Mouse (Mus musculus): ENCODE results near the gene Parg. TPM values are rescaled to one million over a fixed set of nuclear protein-coding genes. Genes with fewer than 3 reads are reported as not detected.

Gene Parg
- polyA plus RNA-seq, 1 experiment from 2014 or later: 57.1 TPM

DNA sequence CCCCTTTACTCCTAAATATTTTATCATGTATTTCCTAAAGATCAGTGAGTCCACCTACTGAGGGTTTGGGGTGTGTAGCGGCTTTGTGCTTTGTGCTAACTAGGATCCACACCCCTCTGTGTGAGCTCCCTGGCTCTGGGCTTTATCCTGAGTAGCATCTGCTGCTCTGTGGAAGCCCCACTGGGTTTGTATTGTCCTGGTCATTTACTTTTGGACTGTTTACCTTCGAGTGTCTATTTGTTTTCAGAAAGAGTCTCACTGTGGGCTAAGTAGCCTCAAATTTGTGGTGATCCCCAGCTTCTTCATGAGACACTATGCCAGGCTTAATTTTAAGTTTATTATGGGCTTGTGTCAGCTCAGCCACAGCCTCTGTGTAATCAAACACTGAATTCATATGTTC lies 67.2 kb downstream of the Parg start:
- Histone ChIP-seq H3K4me1 (no peaks in the 10 kb centered on the region), H3K36me3 (peaks cover 5% of the 10 kb centered on the region), H3K27me3 (replicated peaks) (no peaks in the 10 kb centered on the region), H3K4me2 (replicated peaks) (no peak overlapping the region), H3K9ac (no peak overlapping the region), H3K4me3 (no peak overlapping the region), H3K27ac (no peak overlapping the region), H3K9me3 (no peaks in the 10 kb centered on the region)
- 55% methylated on average over 2 of the region's 2 CpGs for WGBS
- ATAC-seq (ENCODE audit: low FRiP score, low read depth): no peak

DNA sequence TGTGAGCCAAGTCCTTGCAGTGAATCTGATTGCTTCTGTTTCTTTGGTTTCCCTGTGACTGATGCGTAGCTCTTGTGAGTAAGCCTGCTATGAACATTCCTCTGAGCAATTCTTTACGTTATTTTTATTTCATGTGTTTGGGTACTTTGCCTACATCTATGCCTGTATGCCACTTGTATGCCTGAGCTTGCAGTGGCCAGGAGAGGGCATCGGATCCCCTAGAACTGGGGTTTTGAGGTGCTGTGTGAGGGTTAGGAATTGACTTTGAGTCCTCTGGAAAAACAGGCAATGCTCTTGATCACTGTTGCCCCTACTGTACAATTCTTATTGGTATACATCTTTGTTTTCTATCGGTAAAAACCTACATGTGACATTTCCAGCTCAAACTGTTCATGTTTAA lies 67.8 kb downstream of the Parg start:
- ATAC-seq (ENCODE audit: low FRiP score, low read depth): no peak
- no peak overlapping the region for H3K27ac ChIP-seq
- H3K9me3 ChIP-seq: no peaks in the 10 kb centered on the region
- no peak overlapping the region for H3K4me2 ChIP-seq (replicated peaks)
- H3K9ac ChIP-seq: no peak overlapping the region
- no peaks in the 10 kb centered on the region for H3K27me3 ChIP-seq (replicated peaks)
- no peaks in the 10 kb centered on the region for H3K4me1 ChIP-seq
- 93% methylated on average over 4 of the region's 4 CpGs for WGBS
- peaks cover 5% of the 10 kb centered on the region for H3K36me3 ChIP-seq
- no peak overlapping the region for H3K4me3 ChIP-seq

DNA sequence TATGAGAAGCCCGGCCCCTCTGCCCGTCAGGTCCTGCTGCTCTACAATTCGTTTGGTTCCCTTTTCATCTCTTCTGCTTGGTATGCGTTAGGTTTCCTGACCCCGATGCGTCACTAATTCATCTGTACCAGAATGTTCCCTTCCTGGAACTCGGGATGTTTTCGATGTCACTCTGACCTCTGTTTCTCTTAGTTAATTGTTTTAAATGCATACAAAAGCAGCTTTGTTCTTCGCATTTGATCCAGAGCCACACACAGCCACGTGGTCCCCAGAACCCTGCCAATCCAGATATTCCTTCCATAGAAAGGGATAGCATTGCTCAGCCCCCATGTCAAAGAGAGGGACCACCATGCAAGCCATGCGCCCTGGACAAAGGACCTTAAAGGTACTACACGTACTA lies 99.9 kb downstream of the Parg start:
- 55% methylated on average over 12 of the region's 12 CpGs for WGBS
- no peaks in the 10 kb centered on the region for H3K9me3 ChIP-seq

DNA sequence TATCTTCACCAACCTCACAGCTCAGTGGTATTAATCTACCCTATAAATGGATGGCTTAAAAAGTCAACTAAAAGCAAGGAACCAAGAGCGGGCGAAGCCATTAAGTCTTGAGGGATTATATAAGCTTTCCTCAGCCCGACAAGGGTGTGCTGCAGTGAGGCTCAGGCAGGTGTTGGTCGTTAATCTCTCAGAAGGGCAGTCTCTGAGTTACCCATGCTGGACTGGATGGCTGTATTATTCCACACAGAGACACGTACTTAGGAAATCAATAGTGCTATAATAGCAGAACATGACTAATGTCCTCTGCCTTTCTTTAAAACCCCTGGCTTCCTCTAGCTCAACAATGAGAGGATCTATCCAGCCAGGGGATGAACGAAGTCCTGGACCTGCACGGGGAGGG lies 100.7 kb downstream of the Parg start:
- no peaks in the 10 kb centered on the region for H3K4me1 ChIP-seq
- peaks cover 8% of the 10 kb centered on the region for H3K36me3 ChIP-seq
- no peak overlapping the region for H3K4me2 ChIP-seq (replicated peaks)
- 67% methylated on average over 7 of the region's 7 CpGs for WGBS
- no peak for ATAC-seq (ENCODE audit: low FRiP score, low read depth)
- H3K27me3 ChIP-seq (replicated peaks): no peaks in the 10 kb centered on the region
- H3K4me3 ChIP-seq: no peak overlapping the region
- H3K9ac ChIP-seq: no peak overlapping the region
- no peak overlapping the region for H3K27ac ChIP-seq
- no peaks in the 10 kb centered on the region for H3K9me3 ChIP-seq

More for the DNA sequence above, 99.9 kb downstream of the Parg start:
- no peak overlapping the region for H3K9ac ChIP-seq
- no peak overlapping the region for H3K27ac ChIP-seq
- H3K4me2 ChIP-seq (replicated peaks): no peak overlapping the region
- H3K4me1 ChIP-seq: no peaks in the 10 kb centered on the region
- H3K27me3 ChIP-seq (replicated peaks): no peaks in the 10 kb centered on the region
- no peak overlapping the region for H3K4me3 ChIP-seq
- peaks cover 8% of the 10 kb centered on the region for H3K36me3 ChIP-seq
- no peak for ATAC-seq (ENCODE audit: low FRiP score, low read depth)

DNA sequence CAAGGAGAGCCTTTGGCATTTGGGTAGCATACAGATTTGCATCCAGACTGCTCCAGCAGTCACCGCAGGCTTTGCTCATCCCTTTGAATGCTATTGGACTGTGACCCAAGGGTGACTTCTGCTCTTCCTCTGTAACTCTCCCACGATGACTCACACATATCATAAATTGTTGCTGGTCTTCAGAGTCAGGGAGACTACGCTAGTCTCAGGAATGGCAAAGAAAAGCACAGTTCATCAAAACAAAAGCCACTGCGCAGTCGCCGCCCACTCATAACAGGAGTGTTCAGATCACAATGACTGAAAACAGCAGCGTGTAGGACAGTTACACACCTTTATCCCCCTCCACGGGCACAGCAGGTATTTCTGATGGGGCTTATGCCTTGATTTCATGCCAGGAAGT lies 103.2 kb downstream of the Parg start:
- H3K27ac ChIP-seq: no peak overlapping the region
- no peak for ATAC-seq (ENCODE audit: low FRiP score, low read depth)

DNA sequence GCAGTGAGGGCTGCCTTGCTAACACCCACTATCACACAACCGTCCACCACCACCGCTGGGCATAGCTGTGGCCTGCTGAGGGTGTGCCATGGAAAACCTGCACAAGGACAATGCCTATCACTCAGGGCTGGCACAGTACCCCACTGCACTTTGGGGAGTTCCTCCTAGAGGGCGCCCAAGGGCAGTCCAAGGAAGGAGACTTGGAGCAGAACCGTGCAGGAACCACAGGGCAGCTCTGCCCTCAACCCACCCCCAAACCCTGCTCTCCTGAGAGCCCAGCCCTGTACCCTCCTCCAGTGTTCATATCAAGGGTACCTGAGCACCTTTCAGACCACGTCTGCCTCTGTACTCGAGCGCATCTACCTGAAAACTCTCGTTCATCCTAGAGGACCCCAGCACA lies 108.1 kb downstream of the Parg start:
- no peak overlapping the region for H3K4me3 ChIP-seq
- no peak overlapping the region for H3K9ac ChIP-seq
- no peaks in the 10 kb centered on the region for H3K4me1 ChIP-seq
- no peak overlapping the region for H3K4me2 ChIP-seq (replicated peaks)
- no peaks in the 10 kb centered on the region for H3K27me3 ChIP-seq (replicated peaks)
- H3K27ac ChIP-seq: no peak overlapping the region
- no peaks in the 10 kb centered on the region for H3K9me3 ChIP-seq
- ATAC-seq (ENCODE audit: low FRiP score, low read depth): no peak
- WGBS: 44% methylated on average over 8 of the region's 8 CpGs
- no peaks in the 10 kb centered on the region for H3K36me3 ChIP-seq

More for the DNA sequence above, 103.2 kb downstream of the Parg start:
- Histone ChIP-seq H3K9me3 (no peaks in the 10 kb centered on the region), H3K27me3 (replicated peaks) (no peaks in the 10 kb centered on the region), H3K4me2 (replicated peaks) (no peak overlapping the region), H3K4me3 (no peak overlapping the region), H3K4me1 (no peaks in the 10 kb centered on the region), H3K9ac (no peak overlapping the region), H3K36me3 (no peaks in the 10 kb centered on the region)
- WGBS: 84% methylated on average over 8 of the region's 8 CpGs

DNA sequence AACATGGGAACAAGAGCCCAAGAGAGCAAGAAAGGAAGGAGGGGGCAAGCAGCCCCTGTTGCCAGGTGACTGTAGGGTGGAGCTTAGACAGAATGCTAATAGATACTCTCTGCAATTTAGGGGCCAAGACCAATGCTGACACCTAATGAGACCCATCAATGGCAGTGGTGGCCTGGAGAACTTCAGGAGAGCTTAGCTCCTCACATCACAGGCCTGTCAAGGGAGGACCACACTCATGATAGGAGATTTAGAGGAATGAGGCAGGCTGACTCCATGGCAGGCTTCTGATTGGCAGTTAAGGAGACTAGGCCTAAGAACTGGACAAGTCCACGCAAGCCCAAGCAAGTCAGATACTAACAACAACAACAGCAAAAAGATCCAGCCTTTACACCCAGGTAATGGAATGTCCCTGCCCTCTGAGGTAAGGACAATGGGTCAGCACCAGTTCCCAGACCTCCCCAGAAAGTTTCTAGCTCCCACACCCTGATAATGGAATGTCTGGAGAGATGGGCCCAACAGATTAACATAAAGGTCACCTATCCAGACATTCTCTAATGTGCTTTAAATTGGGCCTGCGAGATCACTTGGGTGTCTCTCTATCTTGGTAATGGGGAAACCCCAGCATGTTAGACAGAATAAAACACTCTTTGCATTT lies 109.8 kb downstream of the Parg start:
- Histone ChIP-seq H3K27me3 (replicated peaks) (no peaks in the 10 kb centered on the region), H3K4me3 (no peak overlapping the region), H3K4me2 (replicated peaks) (no peak overlapping the region), H3K27ac (no peak overlapping the region), H3K9ac (no peak overlapping the region), H3K36me3 (no peaks in the 10 kb centered on the region), H3K9me3 (no peaks in the 10 kb centered on the region), H3K4me1 (no peaks in the 10 kb centered on the region)
- 95% methylated on average over 2 of the region's 2 CpGs for WGBS
- ATAC-seq (ENCODE audit: low FRiP score, low read depth): no peak

DNA sequence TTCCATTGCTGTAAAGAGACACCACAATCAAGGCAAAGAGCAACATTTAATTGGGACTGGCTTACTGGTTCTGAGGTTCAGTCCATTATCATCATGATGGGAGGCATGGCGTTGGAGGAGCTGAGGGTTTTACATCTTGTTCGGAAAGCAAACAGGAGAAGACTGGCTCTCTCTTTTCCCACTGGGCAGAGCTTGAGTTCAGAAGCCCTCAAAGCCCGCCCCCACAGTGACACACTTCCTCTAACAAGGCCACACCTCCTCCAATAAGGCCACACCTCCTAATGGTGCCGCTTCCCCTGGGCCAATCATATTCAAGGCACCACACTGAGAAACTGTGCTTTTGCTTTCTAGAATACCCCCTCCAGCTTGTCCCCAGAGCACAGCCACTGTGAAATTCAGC lies 116.1 kb downstream of the Parg start:
- Histone ChIP-seq H3K27ac (no peak overlapping the region), H3K27me3 (replicated peaks) (no peaks in the 10 kb centered on the region), H3K4me3 (no peak overlapping the region), H3K9ac (no peak overlapping the region), H3K4me1 (peaks cover 7% of the 10 kb centered on the region), H3K4me2 (replicated peaks) (0 out of 2 replicates have a peak overlapping the region, but pooled peaks have one; percentile 27), H3K9me3 (no peaks in the 10 kb centered on the region), H3K36me3 (no peaks in the 10 kb centered on the region)
- no peak for ATAC-seq (ENCODE audit: low FRiP score, low read depth)
- 10% methylated on average over 4 of the region's 4 CpGs for WGBS

DNA sequence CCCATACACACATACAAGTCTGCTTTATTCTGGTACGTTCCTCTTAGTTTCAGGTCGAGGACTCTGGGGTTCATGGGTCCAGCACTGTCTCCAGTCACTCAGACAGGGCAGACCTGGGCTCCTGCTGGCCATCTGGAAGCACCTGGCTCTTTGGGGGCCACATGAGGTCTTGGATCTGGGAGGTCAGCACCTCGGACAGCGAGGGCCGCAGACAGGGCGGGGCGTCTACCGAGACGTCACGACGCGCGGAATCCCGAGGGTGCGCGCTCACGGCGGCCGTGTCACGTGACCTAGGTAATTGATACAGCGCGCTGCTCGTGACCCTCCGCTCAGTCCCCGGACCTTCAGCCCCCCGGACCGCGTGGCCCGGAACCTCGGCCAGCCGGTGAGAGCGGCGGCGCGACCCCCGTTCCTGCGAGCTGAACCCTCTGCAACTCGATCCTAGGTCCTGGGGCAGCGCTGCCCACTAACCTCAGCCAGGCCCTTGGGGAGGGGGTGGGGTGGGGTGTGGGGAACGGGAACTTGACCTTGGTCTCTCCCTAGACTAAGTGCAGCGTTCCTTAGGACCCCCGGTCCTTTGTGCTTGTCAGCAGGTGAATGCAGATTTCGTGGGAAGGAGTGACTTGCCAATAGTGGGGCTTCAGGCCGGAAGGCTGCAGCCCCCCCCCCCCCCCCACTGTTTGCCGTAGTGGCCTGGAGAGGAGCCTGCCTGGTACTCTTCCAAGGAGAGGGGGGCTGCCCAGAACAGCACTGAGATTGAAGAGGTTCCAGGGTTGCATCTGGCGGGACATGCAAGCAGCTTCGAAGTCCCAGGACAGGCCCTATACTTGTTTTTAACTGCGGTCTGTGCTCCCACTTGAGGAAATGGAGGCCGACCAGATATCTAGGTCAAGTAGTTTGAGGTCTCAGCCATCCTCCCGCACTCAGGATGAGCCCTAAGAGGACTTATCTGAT lies 120.3 kb downstream of the Parg start, which contains the start of gene Ogdhl:
Gene Ogdhl, plus strand, starts transcription at position 288 of the 954 bp plus-strand sequence.
- peak; percentile 77 for ATAC-seq (ENCODE audit: low FRiP score, low read depth)
- no peak within 1 kb of the TSS for H3K27ac ChIP-seq

DNA sequence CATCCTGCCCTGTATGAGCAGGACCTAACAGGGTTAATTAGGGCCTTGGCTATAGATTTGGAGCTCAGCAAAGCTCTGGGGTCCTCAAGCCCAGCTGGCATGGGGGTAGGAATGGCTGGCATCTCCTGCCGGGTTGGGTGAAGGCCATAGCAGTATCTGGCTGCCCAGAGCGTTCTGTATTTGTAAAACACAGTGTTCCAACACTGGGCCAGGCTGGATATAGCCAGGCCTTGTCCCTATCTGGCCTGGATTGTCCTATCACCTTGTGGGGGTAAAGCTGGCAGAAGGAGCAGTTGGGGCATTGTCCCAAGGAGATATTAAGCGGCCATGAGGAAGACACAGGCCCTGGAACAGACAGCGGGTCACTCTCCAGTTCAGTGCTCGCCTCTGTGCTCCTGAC lies 121.5 kb downstream of the Parg start:
- Histone ChIP-seq H3K9me3 (no peaks in the 10 kb centered on the region), H3K4me3 (no peak overlapping the region), H3K9ac (no peak overlapping the region), H3K27ac (no peak overlapping the region), H3K4me2 (replicated peaks) (no peak overlapping the region), H3K36me3 (no peaks in the 10 kb centered on the region), H3K27me3 (replicated peaks) (no peaks in the 10 kb centered on the region), H3K4me1 (peaks cover 7% of the 10 kb centered on the region)
- ATAC-seq (ENCODE audit: low FRiP score, low read depth): no peak
- 87% methylated on average over 5 of the region's 5 CpGs for WGBS

More for the DNA sequence above, 120.3 kb downstream of the Parg start, which contains the start of gene Ogdhl:
- no peaks in the 10 kb centered on the region for H3K9me3 ChIP-seq
- no peaks in the 10 kb centered on the region for H3K36me3 ChIP-seq
- peak within 1 kb of the TSS; percentile 63 for H3K4me3 ChIP-seq
- H3K4me1 ChIP-seq: peaks cover 7% of the 10 kb centered on the region
- peak within 1 kb of the TSS; percentile 84 for H3K4me2 ChIP-seq (replicated peaks)
- WGBS: 4% methylated on average over 50 of the region's 50 CpGs
- no peaks in the 10 kb centered on the region for H3K27me3 ChIP-seq (replicated peaks)
- peak within 1 kb of the TSS; percentile 68 for H3K9ac ChIP-seq

DNA sequence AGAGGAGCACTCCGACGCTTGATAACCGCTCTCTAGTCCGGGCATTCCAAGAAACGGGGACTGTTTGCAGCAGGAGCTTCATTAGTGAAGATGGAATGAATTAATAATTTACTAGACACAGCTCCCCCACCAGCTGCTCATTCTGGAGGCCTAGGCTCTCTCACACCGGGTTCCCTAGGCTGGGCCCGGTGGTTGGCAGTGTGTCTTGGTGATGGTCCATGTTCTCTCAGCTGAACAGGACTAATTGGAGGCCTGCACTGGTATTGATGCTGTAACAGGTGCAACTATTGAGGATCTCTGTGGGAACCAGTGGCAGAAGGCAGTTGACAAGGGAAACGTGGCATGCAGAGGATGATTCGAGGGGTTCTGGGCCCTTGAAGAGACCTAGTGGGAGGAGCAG lies 125.6 kb downstream of the Parg start:
- H3K4me1 ChIP-seq: peaks cover 4% of the 10 kb centered on the region
- ATAC-seq (ENCODE audit: low FRiP score, low read depth): no peak
- H3K27me3 ChIP-seq (replicated peaks): no peaks in the 10 kb centered on the region
- H3K4me2 ChIP-seq (replicated peaks): no peak overlapping the region
- no peak overlapping the region for H3K27ac ChIP-seq
- no peaks in the 10 kb centered on the region for H3K9me3 ChIP-seq
- no peak overlapping the region for H3K4me3 ChIP-seq
- 83% methylated on average over 9 of the region's 9 CpGs for WGBS
- no peak overlapping the region for H3K9ac ChIP-seq
- H3K36me3 ChIP-seq: peaks cover under 1% of the 10 kb centered on the region; the same call in 1 of the 2 replicates
